Mouse (Mus musculus) forebrain, postnatal 0 days (tissue): Measurements from ENCODE around the gene Heg1. TPM values are rescaled to one million over a fixed set of nuclear protein-coding genes. Genes with fewer than 3 reads are reported as not detected.

ENCODE experiments used
- ATAC-seq: fragments of 200-750 bp; cut with Nextera tagmentation; 2 replicates; pipeline ENCODE4 v1.8.0; 2017; ENCODE audit warnings: mild to moderate bottlenecking, moderate library complexity
- DNase-seq: peaks from one replicate; pipeline ENCODE4 v3.0.0-alpha.2; 2015
- H3K27ac ChIP-seq: fragments of 300-500 bp; sonication (generic); 2 replicates; pipeline ENCODE4 v1.5.1; 2014; ENCODE audit warnings: low read depth, mild to moderate bottlenecking, antibody characterized with exemption, low read length, moderate library complexity, mixed read lengths
- H3K27me3 ChIP-seq: fragments of 300-500 bp; sonication (generic); 2 replicates; pipeline ENCODE4 v1.6.1; 2014; ENCODE audit warnings: mild to moderate bottlenecking, low read length, mixed read lengths; ENCODE audit not compliant: insufficient read depth
- H3K36me3 ChIP-seq: fragments of 300-500 bp; sonication (generic); 2 replicates; pipeline ENCODE4 v1.6.1; 2014; ENCODE audit warnings: mild to moderate bottlenecking, moderate library complexity; ENCODE audit not compliant: insufficient read depth
- H3K4me1 ChIP-seq: fragments of 300-500 bp; sonication (generic); 2 replicates; pipeline ENCODE4 v1.6.1; 2014; ENCODE audit warnings: antibody characterized with exemption; ENCODE audit not compliant: insufficient read depth
- H3K4me2 ChIP-seq: fragments of 300-500 bp; sonication (generic); 2 replicates; pipeline ENCODE4 v1.6.1; 2014; ENCODE audit warnings: low read depth, mild to moderate bottlenecking, moderate library complexity
- H3K4me3 ChIP-seq: fragments of 300-500 bp; sonication (generic); 2 replicates; pipeline ENCODE4 v1.5.1; 2014; ENCODE audit warnings: low read depth, low read length, mixed read lengths
- H3K9ac ChIP-seq: fragments of 300-500 bp; sonication (generic); 2 replicates; pipeline ENCODE4 v1.6.1; 2014; ENCODE audit warnings: mild to moderate bottlenecking
- H3K9me3 ChIP-seq: fragments of 300-500 bp; sonication (generic); 2 replicates; pipeline ENCODE4 v1.6.1; 2016; ENCODE audit warnings: low read length
- CTCF ChIP-seq: sonication (generic); IDR thresholded peaks from 2 replicates; pipeline ENCODE4 v1.5.1; 2016; ENCODE audit warnings: antibody characterized with exemption, control low read depth, low read depth
- WGBS: fragments of 180-500 bp; shearing (Covaris S2); extraction: QIAGEN DNeasy Blood & Tissue Kit; methylation state at CpG from one replicate; pipeline ENCODE4 v1.1.7; 2014; 5-methylcytosine and 5-hydroxymethylcytosine counted together
- polyA plus RNA-seq: library from polyadenylated mRNA; unstranded; fragments of >200 nt; fragmentation: Nextera tagmentation; extraction: Ambion mirVana; gene quantifications from 2 replicates; pipeline ENCODE4 v1.2.1, GENCODE M21; 2015
- total RNA-seq: library from RNA; depleted of rRNA; stranded (reverse); fragments of >200 nt; gene quantifications from 2 replicates; pipeline ENCODE4 v1.2.3, GENCODE M21; 2014

The Heg1 gene
- total and polyA plus RNA-seq, 2 experiments from 2014 or later = 8.0 to 19.9 TPM

DNA sequence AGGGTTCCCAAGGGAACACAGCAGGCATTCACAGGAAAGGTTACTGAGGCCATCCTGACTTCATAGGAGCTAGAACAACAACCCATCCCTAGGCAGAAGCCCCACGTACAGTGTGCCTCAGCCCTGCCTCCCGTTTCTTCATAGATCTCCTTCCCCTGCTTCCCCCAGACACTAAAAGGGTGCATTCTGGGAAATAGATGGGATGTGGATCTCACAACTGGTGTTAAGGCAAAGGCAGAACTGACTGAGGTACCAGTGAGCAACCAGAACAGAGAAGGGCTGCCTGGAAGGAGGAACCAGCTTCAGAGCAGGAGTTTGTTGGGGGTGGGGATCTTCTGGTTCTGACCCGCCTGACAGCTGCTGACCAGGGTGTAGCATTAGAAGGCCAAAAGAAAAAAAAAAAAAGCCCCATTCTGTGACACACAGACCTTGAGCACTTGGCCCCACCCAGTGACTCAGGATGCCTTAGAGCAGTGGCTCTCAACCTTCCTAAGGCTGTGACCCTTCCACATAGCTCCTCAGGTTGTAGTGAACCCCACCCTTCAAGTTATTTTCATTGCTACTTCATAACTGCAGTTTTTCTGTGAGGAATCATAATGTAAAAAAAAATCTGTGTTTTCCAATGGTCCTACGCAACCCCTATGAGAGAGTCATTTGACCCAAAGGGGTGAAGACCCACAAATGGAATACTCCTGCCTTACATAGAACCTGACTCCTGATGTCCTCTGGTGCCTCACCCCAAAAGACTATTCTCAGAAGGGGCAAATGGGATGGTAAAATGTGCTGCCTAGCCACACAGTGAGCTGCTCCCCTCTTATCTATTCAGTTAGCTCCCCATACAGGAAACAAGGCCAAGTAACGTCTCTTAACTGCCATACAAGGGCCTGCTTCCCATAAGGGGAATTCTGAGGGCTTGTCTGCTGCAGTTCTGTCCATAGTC, 97.9 kb downstream of the Heg1 start:
- no peak overlapping the region for H3K27ac ChIP-seq
- no peaks in the 10 kb centered on the region for H3K27me3 ChIP-seq
- no peak overlapping the region for H3K4me2 ChIP-seq
- H3K36me3 ChIP-seq = no peaks in the 10 kb centered on the region
- no peak overlapping the region for H3K9ac ChIP-seq
- H3K4me1 ChIP-seq = no peaks in the 10 kb centered on the region
- no peak for TF ChIP-seq CTCF
- H3K9me3 ChIP-seq = no peaks in the 10 kb centered on the region
- no peak overlapping the region for H3K4me3 ChIP-seq
- WGBS = 83% methylated on average over 5 of the region's 5 CpGs
- no peak for ATAC-seq
- no peak for DNase-seq

DNA sequence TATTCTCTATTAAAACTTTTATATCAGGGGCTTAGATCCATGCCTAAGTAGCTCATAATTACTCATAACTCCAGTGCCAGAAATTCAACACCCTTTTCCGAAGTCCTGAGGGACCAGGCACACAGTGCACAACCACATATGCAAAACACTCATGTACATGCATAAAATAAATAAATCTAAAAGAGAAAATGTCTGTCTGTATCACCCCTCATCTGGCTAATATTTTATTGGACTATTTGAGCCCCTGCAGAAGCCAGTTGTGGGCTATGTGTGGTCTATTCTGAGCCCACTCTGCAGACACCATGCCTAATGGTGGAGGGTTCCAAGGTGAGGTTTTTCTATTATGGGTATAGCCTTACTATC, 98.5 kb downstream of the Heg1 start:
- no peak overlapping the region for H3K9ac ChIP-seq
- no peak overlapping the region for H3K4me2 ChIP-seq
- no peak for DNase-seq
- no peak for TF ChIP-seq CTCF
- H3K27me3 ChIP-seq = no peaks in the 10 kb centered on the region
- no peaks in the 10 kb centered on the region for H3K36me3 ChIP-seq
- H3K27ac ChIP-seq = no peak overlapping the region
- H3K9me3 ChIP-seq = no peaks in the 10 kb centered on the region
- ATAC-seq = no peak
- 86% methylated on average over 1 of the region's 1 CpGs for WGBS
- no peaks in the 10 kb centered on the region for H3K4me1 ChIP-seq
- no peak overlapping the region for H3K4me3 ChIP-seq

DNA sequence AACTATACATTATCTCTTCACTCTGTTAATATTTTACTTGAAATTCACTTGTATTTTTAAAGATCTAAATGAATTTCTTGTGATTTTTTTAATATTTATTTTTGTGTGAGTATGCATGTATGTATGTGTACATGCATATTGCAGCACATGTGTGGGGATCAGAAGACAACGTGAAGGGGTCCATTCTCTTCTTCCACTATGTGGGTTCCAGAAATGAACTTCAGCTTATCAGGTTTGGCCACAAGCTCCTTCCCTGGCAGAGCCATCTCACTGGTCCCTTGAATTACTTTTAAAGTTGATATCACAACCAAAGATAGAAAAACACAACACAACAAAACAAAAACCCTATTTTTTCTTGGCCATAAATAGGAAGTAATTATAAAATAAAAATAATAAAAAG, 100.4 kb downstream of the Heg1 start:
- Histone ChIP-seq H3K4me3 (no peak overlapping the region), H3K27ac (no peak overlapping the region)
- 87% methylated on average over 1 of the region's 1 CpGs for WGBS

DNA sequence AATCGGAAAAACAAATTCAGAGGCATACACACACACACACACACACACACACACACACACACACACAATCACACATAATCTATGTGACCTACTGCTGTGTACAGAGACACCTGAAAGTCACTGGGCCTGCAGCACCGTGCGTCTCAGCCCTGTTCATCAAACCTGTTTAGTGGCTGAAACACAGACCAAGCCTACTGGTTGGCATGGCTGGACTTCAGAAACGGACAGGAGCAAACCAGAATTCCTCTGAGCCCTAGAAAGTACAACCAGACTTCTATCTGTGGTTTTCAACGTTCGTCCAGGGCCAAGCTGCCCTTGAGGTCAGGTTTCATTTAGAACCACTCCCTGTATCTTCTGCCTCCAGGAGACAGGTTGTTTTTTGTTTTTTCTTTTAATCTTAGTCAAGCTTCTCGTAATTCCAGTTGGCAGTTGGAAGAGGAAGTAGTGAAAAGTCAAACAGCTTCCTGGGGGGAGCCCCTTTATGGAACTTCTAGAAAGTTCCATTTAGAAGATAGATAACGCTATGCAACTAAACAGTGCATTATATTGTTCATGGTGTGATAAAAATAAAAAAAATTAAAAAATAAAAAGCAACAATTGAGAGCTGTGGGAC, 101.0 kb downstream of the Heg1 start:
- Histone ChIP-seq H3K27me3 (no peaks in the 10 kb centered on the region), H3K4me1 (no peaks in the 10 kb centered on the region), H3K9ac (no peak overlapping the region), H3K4me3 (no peak overlapping the region), H3K4me2 (no peak overlapping the region), H3K9me3 (no peaks in the 10 kb centered on the region), H3K36me3 (no peaks in the 10 kb centered on the region), H3K27ac (no peak overlapping the region)
- 79% methylated on average over 8 of the region's 8 CpGs for whole genome bisulfite sequencing
- ATAC-seq (no peak), DNase-seq (no peak)
- TF ChIP-seq CTCF = no peak

More for the DNA sequence above, 100.4 kb downstream of the Heg1 start:
- Histone ChIP-seq H3K4me2 (no peak overlapping the region), H3K27me3 (no peaks in the 10 kb centered on the region), H3K4me1 (no peaks in the 10 kb centered on the region), H3K9ac (no peak overlapping the region), H3K9me3 (no peaks in the 10 kb centered on the region), H3K36me3 (no peaks in the 10 kb centered on the region)
- DNase-seq (no peak), ATAC-seq (no peak)
- TF ChIP-seq CTCF = no peak

DNA sequence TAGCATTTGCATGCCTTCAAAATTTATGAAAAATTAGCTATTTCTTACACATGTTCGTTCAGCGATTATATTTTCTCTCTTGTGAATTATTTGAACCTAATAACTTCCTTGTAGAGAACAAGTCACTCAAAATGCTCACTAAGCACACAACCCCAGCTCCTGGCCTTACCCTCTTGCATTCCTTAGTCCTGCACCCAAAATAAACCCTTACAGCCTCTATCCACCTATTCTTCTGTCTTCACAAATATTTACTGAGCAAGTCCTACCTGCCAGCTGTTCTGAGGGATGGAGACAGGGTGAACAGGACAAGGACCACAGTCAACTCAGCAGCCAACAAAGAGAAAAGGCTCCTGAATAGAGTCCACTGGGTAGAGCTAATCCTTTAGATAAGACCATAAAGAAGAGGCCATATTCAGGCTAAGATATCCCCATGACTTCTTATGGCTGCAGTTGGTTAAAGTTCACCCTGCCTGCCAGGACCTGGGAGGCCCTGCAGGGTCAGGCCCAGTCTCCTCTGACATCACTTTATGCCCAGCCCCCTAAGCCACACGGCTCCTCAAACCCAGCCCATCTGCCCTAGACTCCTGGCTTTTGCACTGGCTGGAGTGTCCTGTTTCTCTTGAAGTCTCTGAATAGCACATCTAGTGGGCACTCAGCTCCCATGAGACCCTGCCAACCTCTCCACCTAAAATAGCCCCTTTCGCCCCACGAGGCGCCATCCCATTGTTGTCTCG, 102.7 kb downstream of the Heg1 start:
- H3K4me3 ChIP-seq = no peak overlapping the region
- H3K4me2 ChIP-seq = no peak overlapping the region
- DNase-seq (no peak), ATAC-seq (no peak)
- H3K27me3 ChIP-seq = no peaks in the 10 kb centered on the region
- TF ChIP-seq CTCF = no peak
- WGBS = 79% methylated on average over 7 of the region's 7 CpGs
- no peak overlapping the region for H3K9ac ChIP-seq
- H3K9me3 ChIP-seq = no peaks in the 10 kb centered on the region
- H3K4me1 ChIP-seq = no peaks in the 10 kb centered on the region
- H3K27ac ChIP-seq = no peak overlapping the region
- no peaks in the 10 kb centered on the region for H3K36me3 ChIP-seq

DNA sequence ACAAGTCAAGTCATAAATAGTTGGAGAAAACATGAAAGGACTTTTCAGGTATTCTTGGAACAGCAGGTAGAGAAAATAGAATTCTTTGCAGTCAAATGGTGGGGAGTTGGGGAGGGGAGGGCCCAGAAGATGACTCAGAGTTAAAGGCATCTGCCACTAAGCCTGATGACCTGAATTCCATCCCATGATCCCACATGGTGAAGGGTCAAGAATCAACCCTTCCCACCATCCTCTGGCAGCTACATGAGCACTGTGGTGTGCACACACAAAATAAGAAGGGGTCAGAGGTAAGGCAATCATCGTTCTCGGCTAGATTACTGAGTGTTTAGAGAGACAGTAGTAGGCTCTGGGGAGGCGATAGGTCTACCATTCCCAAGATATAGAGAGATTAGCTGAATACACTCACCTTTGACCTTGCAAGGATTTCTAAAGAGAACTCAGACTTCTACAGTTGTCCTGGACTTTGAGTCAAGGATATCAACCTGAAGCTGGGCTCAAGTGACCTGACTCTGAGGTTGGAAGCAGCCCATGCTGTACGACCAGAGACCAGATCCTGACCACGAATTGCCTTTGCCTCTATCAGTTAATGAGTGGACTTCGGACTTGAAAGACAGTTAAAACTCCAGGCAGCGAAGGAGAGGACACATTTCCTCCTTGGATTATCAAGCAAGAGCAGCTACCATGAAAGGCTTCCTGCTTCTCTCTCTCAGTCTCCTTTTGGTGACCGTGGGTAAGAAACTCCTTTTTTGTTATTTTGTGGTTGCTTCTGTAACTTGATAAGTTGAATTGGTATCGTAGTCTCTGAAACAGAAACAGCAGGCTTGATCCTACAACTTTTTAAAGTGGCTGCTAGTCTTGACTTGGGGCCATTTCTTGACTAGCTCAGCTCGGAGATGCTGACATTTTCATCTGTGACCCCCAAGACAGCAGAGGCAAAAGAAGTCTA, 109.9 kb downstream of the Heg1 start, which contains the start of gene Muc13:
Muc13 (plus strand) TSS at position 192 of the 946 bp plus-strand sequence.
- TF ChIP-seq CTCF = no peak
- Histone ChIP-seq H3K36me3 (no peaks in the 10 kb centered on the region), H3K9me3 (no peaks in the 10 kb centered on the region), H3K27ac (no peak within 1 kb of the TSS), H3K4me3 (no peak within 1 kb of the TSS), H3K4me2 (no peak within 1 kb of the TSS), H3K9ac (no peak within 1 kb of the TSS), H3K4me1 (no peaks in the 10 kb centered on the region), H3K27me3 (no peaks in the 10 kb centered on the region)
- WGBS = 93% methylated on average over 10 of the region's 10 CpGs
- no peak for ATAC-seq
- no peak for DNase-seq
